Mouse (Mus musculus) thymus, adult 2 months (tissue): ENCODE data around the gene Kank3. TPM values are rescaled to one million over a fixed set of nuclear protein-coding genes. Genes with fewer than 3 reads are reported as not detected.

Experiments
- DNase-seq: peaks from one replicate; pipeline ENCODE4 v3.0.0; 2021
- H3K27ac ChIP-seq: fragments of 200-500 bp; 2 replicates; pipeline ENCODE4 v1.5.1; 2012; ENCODE audit warnings: low read length, control low read depth; ENCODE audit not compliant: control insufficient read depth, insufficient read depth
- H3K27me3 ChIP-seq: fragments of 200-500 bp; 2 replicates; pipeline ENCODE4 v1.6.1; 2012; ENCODE audit warnings: mild to moderate bottlenecking, low read length, moderate library complexity, mixed read lengths; ENCODE audit not compliant: control insufficient read depth, insufficient read depth
- H3K36me3 ChIP-seq: fragments of 200-500 bp; 2 replicates; pipeline ENCODE4 v1.6.1; 2012; ENCODE audit warnings: mild to moderate bottlenecking, low read length, moderate library complexity; ENCODE audit not compliant: control insufficient read depth, insufficient read depth
- H3K4me1 ChIP-seq: fragments of 200-500 bp; replicated peaks from 2 replicates; pipeline ENCODE4 v1.6.1; 2012; ENCODE audit warnings: low read length; ENCODE audit not compliant: control insufficient read depth, insufficient read depth
- H3K4me3 ChIP-seq: fragments of 200-500 bp; 2 replicates; pipeline ENCODE4 v1.5.1; 2012; ENCODE audit warnings: mild to moderate bottlenecking, low read length, control low read depth, moderate library complexity; ENCODE audit not compliant: control insufficient read depth, insufficient read depth
- CTCF ChIP-seq: fragments of 200-500 bp; IDR thresholded peaks from 2 replicates; pipeline ENCODE4 v1.5.1; 2012; ENCODE audit warnings: mild to moderate bottlenecking, control low read depth, low read length, moderate library complexity, borderline replicate concordance; ENCODE audit not compliant: control insufficient read depth, poor library complexity, insufficient read depth; ENCODE audit errors: extremely low read depth
- POLR2A ChIP-seq: fragments of 200-500 bp; IDR thresholded peaks from 2 replicates; pipeline ENCODE4 v1.6.1; 2012; ENCODE audit warnings: mild to moderate bottlenecking, low read length, control low read depth, moderate library complexity; ENCODE audit not compliant: control insufficient read depth, poor library complexity, insufficient read depth; ENCODE audit errors: extremely low read depth
- WGBS: fragments of 180-500 bp; shearing (Covaris S2); methylation state at CpG from one replicate; pipeline ENCODE4 v1.1.7; 2018; 5-methylcytosine and 5-hydroxymethylcytosine counted together
- polyA plus RNA-seq: library from polyadenylated mRNA; depleted of rRNA; stranded (reverse); fragments of >200 nt; gene quantifications from 2 replicates; pipeline ENCODE4 v1.2.3, GENCODE M21; 2012; rRNA removed

Kank3 gene
- polyA plus RNA-seq: 19.9 and 29.3 TPM in 2 replicates

GRCm38 (mm10) chr17:33810334-33811141, at the start of gene Kank3:
Gene Kank3, plus strand, starts transcription at chr17:33810519.
- peak within 1 kb of the TSS; percentile 16 for H3K4me3 ChIP-seq
- peaks cover 4% of the 10 kb centered on the region; the same call in 1 of the 2 replicates for H3K27me3 ChIP-seq
- H3K36me3 ChIP-seq: no peaks in the 10 kb centered on the region
- TF ChIP-seq CTCF: no peak
- H3K27ac ChIP-seq: no peak within 1 kb of the TSS
- 3% methylated on average over 36 of the region's 36 CpGs for WGBS
- H3K4me1 ChIP-seq: peaks cover 6% of the 10 kb centered on the region; the same call in 1 of the 2 replicates
- peak; percentile 85 for DNase-seq

GRCm38 (mm10) chr17:33766389-33766788, 43.9 kb upstream of the Kank3 start:
- 69% methylated on average over 3 of the region's 3 CpGs for WGBS
- TF ChIP-seq POLR2A (no peak), CTCF (no peak)

GRCm38 (mm10) chr17:33771617-33772016, 38.7 kb upstream of the Kank3 start:
- Histone ChIP-seq H3K4me1 (no peaks in the 10 kb centered on the region), H3K4me3 (no peak overlapping the region), H3K27ac (no peak overlapping the region), H3K36me3 (no peaks in the 10 kb centered on the region), H3K27me3 (no peaks in the 10 kb centered on the region)
- no peak for DNase-seq
- WGBS: 98% methylated on average over 4 of the region's 4 CpGs
- TF ChIP-seq CTCF (no peak), POLR2A (no peak)

More at GRCm38 (mm10) chr17:33766389-33766788, 43.9 kb upstream of the Kank3 start:
- no peak for DNase-seq
- H3K27ac ChIP-seq: no peak overlapping the region
- no peak overlapping the region for H3K4me3 ChIP-seq
- no peaks in the 10 kb centered on the region for H3K27me3 ChIP-seq
- H3K36me3 ChIP-seq: no peaks in the 10 kb centered on the region
- H3K4me1 ChIP-seq: no peaks in the 10 kb centered on the region

GRCm38 (mm10) chr17:33773426-33773825, 36.9 kb upstream of the Kank3 start:
- no peak for DNase-seq
- Histone ChIP-seq H3K36me3 (no peaks in the 10 kb centered on the region), H3K4me3 (no peak overlapping the region), H3K27ac (no peak overlapping the region), H3K4me1 (no peaks in the 10 kb centered on the region), H3K27me3 (no peaks in the 10 kb centered on the region)
- no peak for TF ChIP-seq POLR2A
- TF ChIP-seq CTCF: no peak
- WGBS: 95% methylated on average over 6 of the region's 6 CpGs

GRCm38 (mm10) chr17:33773871-33774572, 36.3 kb upstream of the Kank3 start:
- TF ChIP-seq CTCF (no peak), POLR2A (no peak)
- Histone ChIP-seq H3K27me3 (no peaks in the 10 kb centered on the region), H3K27ac (no peak overlapping the region), H3K4me1 (peaks cover 2% of the 10 kb centered on the region; the same call in 1 of the 2 replicates), H3K36me3 (no peaks in the 10 kb centered on the region), H3K4me3 (no peak overlapping the region)
- DNase-seq: no peak
- 95% methylated on average over 6 of the region's 6 CpGs for WGBS

- Histone ChIP-seq H3K4me3 (no peak overlapping the region), H3K27ac (no peak overlapping the region), H3K36me3 (no peaks in the 10 kb centered on the region), H3K27me3 (no peaks in the 10 kb centered on the region), H3K4me1 (peaks cover 7% of the 10 kb centered on the region; the same call in 1 of the 2 replicates)
- 95% methylated on average over 8 of the region's 8 CpGs for WGBS
- TF ChIP-seq CTCF: no peak
- no peak for TF ChIP-seq POLR2A
- no peak for DNase-seq
Measured at GRCm38 (mm10) chr17:33774573-33775155, 35.7 kb upstream of the Kank3 start.
